Mouse (Mus musculus): ENCODE results near the gene Polr3gl.

Polr3gl gene

DNA sequence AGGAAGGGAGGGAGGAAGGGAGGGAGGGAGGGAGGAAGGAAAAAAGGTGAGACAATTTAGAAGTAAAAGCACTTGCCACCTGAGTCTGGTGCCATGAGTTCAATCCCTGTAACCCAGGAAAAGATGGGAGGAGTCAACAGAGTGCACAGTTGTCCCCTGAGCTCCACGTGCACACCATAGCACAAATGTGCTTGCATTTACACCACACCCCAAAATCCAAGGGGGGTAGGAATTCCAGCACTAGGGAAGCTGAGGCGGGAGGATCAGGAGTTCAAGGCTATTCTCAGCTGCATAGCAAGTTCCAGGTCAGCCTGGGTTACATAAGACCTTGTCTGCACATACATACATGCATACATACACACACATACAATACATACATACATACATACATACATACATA lies 22.6 kb downstream of the Polr3gl start:
- no peak for DNase-seq

DNA sequence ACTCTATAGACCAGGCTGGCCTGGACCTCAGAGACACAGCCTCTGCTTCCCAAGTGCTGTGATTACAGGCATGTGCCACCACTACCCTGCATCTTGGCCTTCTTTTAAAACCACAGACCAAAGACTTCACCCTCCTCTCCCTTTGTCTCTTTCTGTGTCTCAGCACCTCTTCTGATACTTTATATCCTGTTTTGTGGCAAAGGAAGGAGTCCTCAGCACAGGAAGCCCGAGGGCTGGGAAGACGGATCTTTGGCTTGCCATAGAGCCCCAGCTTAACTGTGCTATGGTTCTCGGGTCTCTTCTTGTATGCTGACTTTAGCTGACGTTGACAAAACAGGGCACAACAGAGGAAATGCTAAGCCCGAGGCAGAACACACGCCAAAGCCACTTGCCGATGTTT lies 23.3 kb downstream of the Polr3gl start:
- no peak for DNase-seq

DNA sequence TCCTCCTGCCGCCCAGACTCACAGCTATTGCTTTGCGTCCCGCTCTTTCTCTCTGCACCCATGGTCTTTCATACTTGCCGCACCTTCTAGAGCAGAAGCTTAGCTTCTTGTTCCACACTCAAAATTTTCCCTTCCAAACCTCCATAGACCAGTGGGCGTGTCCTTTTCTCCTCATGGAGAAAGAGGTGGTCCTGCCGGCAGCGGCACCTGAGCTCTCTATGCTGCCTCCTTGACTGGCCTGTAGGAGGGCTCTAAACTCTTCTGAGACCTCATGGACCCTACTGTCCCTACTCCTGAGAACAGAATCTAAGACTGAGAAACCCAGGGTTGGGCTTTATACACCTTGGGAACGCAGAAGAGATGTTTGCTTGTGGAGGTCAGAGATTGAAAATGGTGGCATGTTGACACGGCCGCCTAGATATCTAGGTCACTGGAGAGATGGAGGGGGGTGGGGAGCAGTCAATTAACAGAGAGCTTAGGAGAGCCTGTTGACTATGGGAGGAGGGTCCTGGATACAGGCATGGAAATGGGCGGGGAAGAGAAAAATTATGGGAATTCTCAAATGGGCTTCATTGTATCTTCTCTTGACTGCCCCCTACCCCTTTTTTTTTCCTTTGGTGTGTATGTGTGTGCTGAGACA lies 23.9 kb downstream of the Polr3gl start:
- no peak for DNase-seq

- no peak for DNase-seq
These were observed 24.5 kb downstream of the Polr3gl start for GRCm38 (mm10) chr3:96569506-96569905.

DNA sequence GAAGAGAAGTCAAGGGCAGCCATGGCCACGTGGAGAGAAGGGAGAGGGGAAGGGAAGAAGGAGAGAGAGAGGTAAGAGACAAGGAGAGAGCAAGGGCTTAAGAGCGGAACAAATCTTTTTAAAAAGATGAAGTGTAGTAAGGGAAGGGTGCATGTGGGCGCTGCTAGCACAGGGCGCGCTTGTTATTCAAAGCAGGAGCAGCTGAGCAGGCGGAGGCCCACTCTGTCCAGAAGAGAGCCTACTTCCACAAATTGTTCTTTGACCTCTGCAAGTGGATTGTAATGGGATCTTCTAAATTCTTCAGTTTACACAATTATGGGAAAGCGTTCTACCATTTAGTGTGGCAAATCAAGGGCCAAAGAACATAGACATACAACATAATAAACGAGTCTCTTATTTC lies 25.4 kb downstream of the Polr3gl start:
- no peak for DNase-seq

GRCm38 (mm10) chr3:96566661-96567450 lies 27.1 kb downstream of the Polr3gl start:
- DNase-seq = no peak

DNA sequence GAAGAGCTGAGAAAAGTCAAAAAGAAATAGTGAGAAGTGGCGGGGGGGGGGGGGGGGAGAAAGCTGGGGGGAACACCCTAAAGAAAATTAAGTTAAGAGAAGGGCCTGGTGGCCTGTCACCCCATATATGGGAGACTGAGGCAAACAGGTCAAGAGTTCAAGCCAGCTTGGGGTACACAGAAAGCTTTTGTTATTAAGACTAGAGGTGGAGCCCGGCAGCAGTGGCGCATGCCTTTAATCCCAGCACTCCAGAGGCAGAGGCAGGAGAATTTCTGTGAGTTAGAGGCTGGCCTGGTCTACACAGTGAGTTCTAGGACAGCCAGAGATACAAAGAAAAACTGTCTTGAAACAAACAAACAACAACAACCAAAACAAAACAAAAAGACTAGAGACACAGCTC lies 28.9 kb downstream of the Polr3gl start:
- DNase-seq = no peak

DNA sequence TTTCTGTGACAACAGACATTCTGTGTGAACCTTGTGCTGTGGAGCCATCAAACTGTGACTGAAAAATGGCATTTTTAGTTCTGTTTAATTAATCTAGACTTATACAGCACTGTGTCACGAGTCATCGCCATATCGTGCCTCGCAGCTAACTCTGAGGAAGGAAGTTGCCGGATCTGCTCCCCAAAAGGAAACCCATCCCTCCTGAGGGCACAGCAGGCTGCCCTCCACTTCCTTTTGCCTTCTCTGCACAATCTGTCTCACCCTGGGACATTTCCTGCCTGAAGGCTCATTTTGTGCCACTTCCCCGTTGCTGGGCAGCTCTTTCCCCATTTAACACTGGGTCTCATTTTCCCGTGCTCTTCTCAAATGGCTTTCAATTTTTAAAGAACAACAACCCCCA lies 29.3 kb downstream of the Polr3gl start:
- no peak for DNase-seq

DNA sequence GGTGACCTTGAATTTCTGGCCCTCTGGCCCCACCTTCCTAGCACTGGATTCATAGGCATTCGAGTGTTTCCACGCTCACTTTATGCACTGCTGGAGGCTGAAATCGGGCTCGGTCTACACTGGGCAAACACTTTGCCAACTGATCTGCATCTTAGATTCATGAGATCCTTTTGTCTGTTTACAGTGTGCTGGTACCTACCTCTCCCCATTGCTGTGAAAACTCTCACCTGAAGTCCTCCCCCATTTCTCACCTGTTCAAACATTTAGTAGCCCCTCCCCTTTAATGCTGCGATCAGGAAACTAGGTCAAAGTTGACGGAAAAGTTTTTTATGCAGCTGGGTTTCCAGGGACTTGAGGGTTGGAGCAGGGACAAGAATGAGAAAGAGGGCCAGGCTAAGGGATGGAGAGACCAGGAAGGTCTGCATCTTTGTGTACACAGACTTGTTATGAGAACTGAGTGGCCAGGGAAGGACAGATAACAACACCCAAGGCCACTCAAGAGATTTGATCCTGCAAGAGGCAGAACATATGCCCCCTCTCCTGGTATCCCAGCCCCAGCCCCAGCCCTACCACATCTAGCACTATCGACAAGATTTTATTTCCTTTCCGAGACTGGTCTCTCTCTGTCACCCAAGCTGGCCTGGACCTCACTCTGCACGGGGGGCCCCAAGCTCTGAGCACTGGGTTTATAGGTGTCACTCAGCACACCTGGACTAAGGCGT lies 29.9 kb downstream of the Polr3gl start:
- no peak for DNase-seq

GRCm38 (mm10) chr3:96563267-96563666 lies 30.7 kb downstream of the Polr3gl start:
- DNase-seq = no peak

DNA sequence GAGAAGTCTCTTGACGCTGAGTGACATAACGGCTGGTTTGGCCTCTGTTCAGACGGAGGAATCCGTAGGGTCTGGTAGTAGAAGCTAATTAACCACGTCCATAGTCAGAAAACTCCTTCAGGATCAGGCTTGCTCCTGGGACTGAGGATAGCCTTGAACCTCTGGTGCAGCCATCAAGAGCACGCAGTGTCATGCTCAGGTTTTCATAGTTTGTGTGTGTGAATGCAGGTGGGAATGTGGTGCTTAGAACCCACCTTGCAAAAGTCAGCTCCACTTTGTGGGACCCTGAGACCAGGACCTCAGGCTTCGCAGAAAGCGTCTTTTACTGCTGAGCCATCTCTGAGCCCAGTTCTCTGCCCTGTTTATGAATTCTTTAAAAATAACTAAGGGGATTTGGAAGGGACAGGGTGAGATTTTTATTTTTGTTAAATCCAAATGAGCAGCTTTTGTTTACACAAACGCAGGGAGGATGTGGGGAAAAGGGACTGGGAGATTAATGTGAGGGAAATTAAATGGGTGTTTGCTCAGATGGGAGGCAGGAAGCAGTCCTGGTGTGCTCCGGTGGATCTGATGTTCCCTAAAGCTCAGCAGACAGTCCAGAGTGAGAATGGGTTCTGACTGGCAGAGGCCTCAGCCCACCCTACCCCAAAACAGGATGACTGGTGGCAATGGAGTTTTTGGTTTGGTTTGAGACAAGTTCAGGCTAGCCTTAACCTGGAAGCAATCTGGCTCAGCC lies 31.9 kb downstream of the Polr3gl start:
- DNase-seq = no peak

DNA sequence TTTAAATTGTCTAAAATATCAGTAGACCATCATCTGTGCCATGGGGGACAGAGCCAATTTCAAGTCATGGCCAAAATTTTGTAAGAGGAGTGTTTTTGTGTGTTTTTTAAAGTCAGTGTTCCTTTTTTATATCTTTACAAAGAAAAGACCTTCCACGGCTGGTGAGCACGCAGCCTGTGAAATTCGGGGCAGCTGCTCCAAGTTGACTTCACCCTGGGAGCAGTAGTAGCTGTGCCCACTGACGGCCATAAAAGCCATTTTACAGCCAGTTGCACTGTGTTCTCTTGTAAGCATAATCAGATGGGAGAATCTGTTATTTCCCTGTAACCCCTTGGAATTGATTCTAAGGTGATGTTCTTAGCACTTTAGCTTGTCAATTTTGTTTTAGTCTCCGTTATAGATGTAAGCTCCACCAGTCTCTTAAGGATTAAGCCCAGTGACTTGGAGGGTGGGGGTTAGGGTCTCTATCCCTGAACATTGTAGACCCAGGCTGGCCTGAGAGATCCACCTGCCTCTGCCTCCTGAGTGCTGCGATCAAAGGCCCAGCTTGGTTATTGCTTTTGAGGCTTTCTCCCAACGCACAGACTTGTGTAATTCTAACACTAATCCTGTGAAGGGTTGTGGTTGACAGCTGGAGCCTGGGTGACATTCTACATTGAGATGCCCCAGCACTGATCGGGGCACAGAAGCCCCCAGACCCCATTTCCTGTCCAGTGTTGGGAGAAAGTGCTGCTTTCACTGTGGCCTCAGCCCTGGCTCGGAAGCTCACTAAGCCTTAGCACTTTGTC lies 32.9 kb downstream of the Polr3gl start:
- DNase-seq = no peak

- DNase-seq = no peak
These were observed 33.8 kb downstream of the Polr3gl start for GRCm38 (mm10) chr3:96559911-96560850.

DNA sequence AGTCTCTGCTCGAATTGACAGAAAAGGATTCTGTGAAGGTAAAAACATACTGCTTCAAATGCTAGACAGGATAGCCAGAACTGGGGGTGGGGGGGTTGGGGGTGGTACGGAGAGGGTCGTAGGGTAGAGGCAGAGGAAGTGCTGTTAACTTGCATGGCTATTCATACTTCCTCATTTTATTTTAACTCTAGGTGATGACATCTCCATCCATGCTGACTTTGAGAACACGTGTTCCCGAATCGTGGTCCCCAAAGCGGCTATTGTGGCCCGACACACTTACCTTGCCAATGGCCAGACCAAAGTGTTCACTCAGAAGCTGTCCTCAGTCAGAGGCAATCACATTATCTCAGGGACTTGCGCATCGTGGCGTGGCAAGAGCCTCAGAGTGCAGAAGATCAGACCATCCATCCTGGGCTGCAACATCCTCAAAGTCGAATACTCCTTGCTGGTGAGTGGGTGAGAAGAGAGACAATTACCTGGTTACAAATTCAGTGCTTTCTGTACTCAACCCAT lies 34.5 kb downstream of the Polr3gl start:
- no peak for DNase-seq

DNA sequence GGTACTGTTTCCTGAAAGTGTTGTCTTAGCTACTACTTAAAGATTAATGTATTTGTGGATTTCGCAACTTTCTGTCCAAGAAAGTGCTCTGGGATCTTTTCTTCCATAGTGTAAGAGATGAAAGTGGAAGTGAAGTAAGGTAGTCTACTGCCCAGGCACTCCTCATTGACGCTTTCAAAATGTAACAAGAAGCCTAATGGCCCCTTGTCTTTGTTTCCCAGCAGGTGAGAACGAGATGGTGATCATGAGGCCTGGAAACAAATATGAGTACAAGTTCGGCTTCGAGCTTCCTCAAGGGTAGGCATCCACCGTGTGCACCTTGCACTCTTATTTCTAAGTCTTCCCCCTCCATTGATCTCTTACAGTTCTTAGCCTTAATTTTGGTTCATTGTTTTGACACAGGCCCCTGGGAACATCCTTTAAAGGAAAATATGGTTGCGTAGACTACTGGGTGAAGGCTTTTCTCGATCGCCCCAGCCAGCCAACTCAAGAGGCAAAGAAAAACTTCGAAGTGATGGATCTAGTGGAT lies 35.2 kb downstream of the Polr3gl start:
- DNase-seq = no peak

- DNase-seq = no peak
These were observed 35.8 kb downstream of the Polr3gl start for GRCm38 (mm10) chr3:96558159-96558558.

DNA sequence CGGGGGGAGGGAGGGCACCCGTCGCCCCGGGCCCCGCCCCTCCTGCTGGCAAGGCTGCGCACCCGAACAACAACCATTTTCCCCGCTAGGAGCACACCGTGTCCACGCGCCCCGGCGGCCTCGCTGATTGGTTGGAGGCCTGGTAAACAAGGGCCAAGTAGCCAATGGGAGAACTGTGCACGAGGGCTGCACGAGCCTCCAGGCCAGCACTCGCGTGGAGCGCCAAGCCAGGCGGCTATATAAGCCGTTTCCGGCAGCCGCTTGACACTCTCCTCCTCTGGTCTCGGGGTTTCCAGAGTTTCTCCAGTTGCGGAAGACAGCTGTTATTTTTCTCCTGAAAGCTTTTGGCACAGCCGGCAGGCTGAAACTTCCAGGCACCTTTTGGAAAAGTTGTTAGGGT lies 36.3 kb downstream of the Polr3gl start, which contains the start of gene Txnip:
TSS of gene Txnip (plus strand) at position 264 of the 400 bp plus-strand sequence.
- peak; percentile 99 for DNase-seq

- no peak for DNase-seq
These were observed 37.0 kb downstream of the Polr3gl start for GRCm38 (mm10) chr3:96556651-96557635.

- no peak for DNase-seq
These were observed 37.9 kb downstream of the Polr3gl start for GRCm38 (mm10) chr3:96555999-96556614.

Data from right cerebral cortex, postnatal 14 days (tissue).